ENCODE assay signal across 31 mouse cellular contexts in the genomic region with DNA sequence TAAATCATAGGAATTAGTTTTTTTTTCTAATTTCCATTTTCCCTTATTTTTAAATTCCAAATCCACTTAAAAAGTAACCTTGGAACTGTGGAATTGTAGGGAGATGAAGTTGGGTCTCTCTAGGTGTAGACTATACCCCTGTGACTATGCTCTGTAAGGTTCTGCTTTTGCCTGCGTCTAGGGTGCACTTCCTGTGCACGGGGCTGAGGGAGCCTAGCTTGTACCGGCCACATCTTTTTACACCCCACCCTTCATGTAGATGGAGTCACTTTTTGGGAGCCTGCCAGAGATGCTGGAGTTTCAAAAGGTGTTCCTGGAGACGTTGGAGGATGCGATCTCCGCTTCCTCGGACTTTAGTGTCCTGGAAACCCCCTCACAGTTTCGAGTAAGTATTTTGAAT. TPM values are rescaled to one million over a fixed set of nuclear protein-coding genes. Genes with fewer than 3 reads are reported as not detected.
DNase-seq lines count a peak whose midpoint lies in the region; ATAC-seq lines count a peak whose summit lies in the region.
"Had no signal": no experiment of that assay in that cellular context is flagged by ENCODE, and none has a peak within 500 bp of the region (broad histone marks: within the 10 kb centered on the region; RNA-seq: fewer than 3 reads in every experiment).

No protein-coding gene starts in this region.

- peak; percentile 10 for DNase-seq in thymus, postnatal 4 days
- DNase-seq in thymus, adult 18-20 months = no peak
- no peak for DNase-seq in spleen, adult 18-20 months
- no peak for DNase-seq in ovary, postnatal 14 days (ENCODE audit: low spot score)
- DNase-seq in adrenal gland, adult 2 months = no peak
- DNase-seq: adrenal gland, postnatal 10 days; adrenal gland, postnatal 36 days; cerebellum, adult 18-20 months; cerebellum, adult 9-11 months; cerebellum, postnatal 25 days; embryo, embryonic 11 days; gastrocnemius, postnatal 10 days; gastrocnemius, postnatal 36 days; heart, adult 11 months; heart, postnatal 10 days; heart, postnatal 36 days had no signal

- no peak overlapping the region for H3K27ac ChIP-seq in kidney, embryonic 14.5 days (ENCODE audit: low read depth, low read length)
- H3K27ac ChIP-seq: embryonic facial prominence, embryonic 10.5 days; embryonic facial prominence, embryonic 13.5 days; forebrain, embryonic 12.5 days; forebrain, embryonic 15.5 days; heart, embryonic 15.5 days; hindbrain, embryonic 14.5 days had no signal

- H3K4me3 ChIP-seq in kidney, embryonic 14.5 days (ENCODE audit: low read length) = no peak overlapping the region
- H3K4me3 ChIP-seq: embryonic facial prominence, embryonic 10.5 days; embryonic facial prominence, embryonic 13.5 days; erythroblast, embryonic 14.5 days; forebrain, embryonic 12.5 days; forebrain, embryonic 15.5 days; heart, embryonic 12.5 days; heart, embryonic 15.5 days had no signal

- ATAC-seq in granulocyte monocyte progenitor cell, adult 5-6 weeks (replicated peaks; ENCODE audit: poor library complexity, severe bottlenecking) = peak; percentile 74
- peak; percentile 62 for ATAC-seq in megakaryocyte progenitor cell, adult 5-6 weeks (replicated peaks; ENCODE audit: poor library complexity)
- no peak for ATAC-seq in kidney, embryonic 14.5 days (ENCODE audit: low FRiP score, low TSS enrichment)
- ATAC-seq: activated CD4-positive, CD25-positive, alpha-beta regulatory T cell, adult 4 months; forebrain, embryonic 15.5 days had no signal

- H3K4me1 ChIP-seq in kidney, embryonic 14.5 days (ENCODE audit: control insufficient read depth, insufficient read depth, low read length) = no peaks in the 10 kb centered on the region
- H3K4me1 ChIP-seq: embryonic facial prominence, embryonic 10.5 days; embryonic facial prominence, embryonic 13.5 days; forebrain, embryonic 12.5 days; forebrain, embryonic 15.5 days; heart, embryonic 12.5 days; heart, embryonic 15.5 days had no signal

- no peaks in the 10 kb centered on the region for H3K36me3 ChIP-seq in kidney, embryonic 14.5 days (ENCODE audit: control insufficient read depth, insufficient read depth, low read length)
- H3K36me3 ChIP-seq: embryonic facial prominence, embryonic 10.5 days; forebrain, embryonic 12.5 days; heart, embryonic 12.5 days; heart, embryonic 15.5 days had no signal

- no peaks in the 10 kb centered on the region for H3K9me3 ChIP-seq in kidney, embryonic 14.5 days (ENCODE audit: control insufficient read depth, low read length)
- H3K9me3 ChIP-seq: embryonic facial prominence, embryonic 10.5 days; embryonic facial prominence, embryonic 13.5 days; forebrain, embryonic 12.5 days; forebrain, embryonic 15.5 days; heart, embryonic 12.5 days; heart, embryonic 15.5 days had no signal

- H3K9ac ChIP-seq in kidney, embryonic 14.5 days (ENCODE audit: low read depth, low read length) = no peak overlapping the region
- H3K9ac ChIP-seq: embryonic facial prominence, embryonic 13.5 days; forebrain, embryonic 12.5 days; forebrain, embryonic 15.5 days; heart, embryonic 12.5 days; heart, embryonic 15.5 days; hindbrain, embryonic 14.5 days had no signal

- 92% methylated on average over 8 of the region's 8 CpGs for WGBS in kidney, embryonic 14.5 days

- no peak overlapping the region for H3K4me2 ChIP-seq in kidney, embryonic 14.5 days (replicated peaks; ENCODE audit: low read depth, low read length)
- H3K4me2 ChIP-seq: embryonic facial prominence, embryonic 13.5 days; forebrain, embryonic 12.5 days; forebrain, embryonic 15.5 days; heart, embryonic 12.5 days; heart, embryonic 15.5 days; hindbrain, embryonic 14.5 days had no signal

- no peaks in the 10 kb centered on the region for H3K27me3 ChIP-seq in kidney, embryonic 14.5 days (ENCODE audit: control insufficient read depth, insufficient read depth, low read length)
- H3K27me3 ChIP-seq: embryonic facial prominence, embryonic 13.5 days; forebrain, embryonic 12.5 days; forebrain, embryonic 15.5 days; heart, embryonic 12.5 days; heart, embryonic 15.5 days had no signal

RNA-seq across cellular contexts. Expression of a gene that starts 25.8 kb away (rescaled TPM):
- total RNA-seq in granulocyte monocyte progenitor cell, adult 5-6 weeks (2014; fragmentation: Nextera tagmentation) = 3.3 TPM in 1 of 2 replicates, not detected in the other
- total RNA-seq in granulocyte monocyte progenitor cell, adult 5-6 weeks (2017) = 0.78 TPM in 1 of 2 replicates, not detected in the other
- total RNA-seq in megakaryocyte progenitor cell, adult 5-6 weeks (2015) = 2.0 TPM in 1 of 2 replicates, not detected in the other
- 0.29 and 0.74 TPM in 2 replicates for total RNA-seq in megakaryocyte progenitor cell, adult 5-6 weeks (2017)
- 0.31 and 0.70 TPM in 2 replicates for polyA plus RNA-seq in kidney, embryonic 14.5 days (2014; fragmentation: Nextera tagmentation; extraction: Ambion mirVana)
- total RNA-seq in adrenal gland, adult 2 months (2021) = under 1 TPM in 1 of 2 experiments, not detected in 1; 0.46 TPM
- polyA plus RNA-seq in adrenal gland, adult 2 months (2012; rRNA removed) = 0.68 TPM in 1 of 2 replicates, not detected in the other
- total RNA-seq: adrenal gland, postnatal 10 days; gastrocnemius, adult 18-20 months; gastrocnemius, postnatal 36 days; heart, postnatal 10 days; heart, postnatal 36 days had no signal
- polyA plus RNA-seq: activated CD4-positive, CD25-positive, alpha-beta regulatory T cell, adult 4 months; embryonic facial prominence, embryonic 10.5 days; erythroblast, embryonic 14.5 days; forebrain, embryonic 12.5 days; heart, embryonic 12.5 days; hindbrain, embryonic 11.5 days; intestine, embryonic 14.5 days had no signal

RNA-seq across cellular contexts. Expression of a gene that starts 51.1 kb away (rescaled TPM):
- total RNA-seq in granulocyte monocyte progenitor cell, adult 5-6 weeks (2014; fragmentation: Nextera tagmentation) = 13.8 and 20.8 TPM in 2 replicates
- total RNA-seq in granulocyte monocyte progenitor cell, adult 5-6 weeks (2017) = 15.7 and 16.7 TPM in 2 replicates
- 23.5 and 24.0 TPM in 2 replicates for total RNA-seq in megakaryocyte progenitor cell, adult 5-6 weeks (2015)
- 12.1 and 15.1 TPM in 2 replicates for total RNA-seq in megakaryocyte progenitor cell, adult 5-6 weeks (2017)
- polyA plus RNA-seq in kidney, embryonic 14.5 days (2014; fragmentation: Nextera tagmentation; extraction: Ambion mirVana) = 19.5 and 21.4 TPM in 2 replicates
- 10 to 100 TPM; 12.3 to 12.7 TPM for total RNA-seq in adrenal gland, adult 2 months (2021)
- polyA plus RNA-seq in adrenal gland, adult 2 months (2012; rRNA removed) = 0.98 and 1.1 TPM in 2 replicates
